Mouse (Mus musculus): ENCODE results near the gene Cmpk1. TPM values are rescaled to one million over a fixed set of nuclear protein-coding genes. Genes with fewer than 3 reads are reported as not detected.

Gene Cmpk1
- polyA plus RNA-seq, 1 experiment: 51.4 TPM

DNA sequence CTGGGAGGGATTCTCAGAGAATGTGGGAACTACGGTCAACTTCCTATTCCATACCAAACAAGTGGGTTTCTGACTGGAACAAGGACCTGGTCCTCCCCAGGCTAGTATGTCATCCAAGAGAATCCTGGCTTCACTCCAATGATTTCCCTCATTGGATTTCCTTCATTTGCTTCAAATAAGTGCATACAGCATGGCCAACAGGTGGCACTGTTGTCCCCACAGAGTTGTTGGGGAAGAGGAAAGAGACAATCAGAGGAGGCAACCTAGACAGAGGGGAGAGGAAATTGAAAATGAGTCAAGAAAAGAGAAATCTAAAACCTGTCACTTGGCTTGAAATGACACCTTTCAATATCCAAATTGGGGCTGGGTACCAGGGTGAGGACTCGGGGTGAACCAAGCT is 70.0 kb downstream of the Cmpk1 start:
- TF ChIP-seq GATA1 (IDR thresholded peaks at IDR 0.05; ENCODE audit: low read length): no peak

DNA sequence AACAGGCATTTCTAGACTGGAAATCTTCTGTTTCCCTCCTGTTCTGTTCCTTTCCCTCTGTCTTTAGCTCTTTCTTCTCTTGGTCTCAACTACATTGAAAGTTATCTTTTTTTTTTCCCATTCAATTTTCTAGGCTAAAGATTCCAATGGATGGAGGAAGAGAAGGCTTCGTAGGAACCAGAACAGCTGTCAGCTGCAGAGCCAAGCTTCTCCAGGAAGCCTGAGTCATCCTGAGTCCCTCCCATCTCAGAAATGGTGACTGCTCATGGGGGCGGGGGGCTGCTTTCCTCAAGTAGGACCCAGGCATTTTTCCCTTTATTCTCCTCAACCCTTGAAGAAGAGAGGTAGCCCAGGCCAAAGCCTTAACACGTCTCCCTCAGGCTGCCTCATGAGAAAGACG is 71.0 kb downstream of the Cmpk1 start:
- TF ChIP-seq GATA1 (IDR thresholded peaks at IDR 0.05; ENCODE audit: low read length): no peak

GRCm38 (mm10) chr4:114913594-114913962 is 73.5 kb downstream of the Cmpk1 start:
- no peak for TF ChIP-seq GATA1 (IDR thresholded peaks at IDR 0.05; ENCODE audit: low read length)

GRCm38 (mm10) chr4:114912705-114913593 is 74.1 kb downstream of the Cmpk1 start:
- no peak for TF ChIP-seq GATA1 (IDR thresholded peaks at IDR 0.05; ENCODE audit: low read length)

- no peak for TF ChIP-seq GATA1 (IDR thresholded peaks at IDR 0.05; ENCODE audit: low read length)
These were observed 77.2 kb downstream of the Cmpk1 start for GRCm38 (mm10) chr4:114909602-114910484.

Other genes starting within 250 kb of the Cmpk1 start
- not detected in 2 replicates for gene Gm12830, start 165.5 kb downstream of the Cmpk1 start, polyA plus RNA-seq (2012)
- gene Foxd2, start 78.4 kb downstream of the Cmpk1 start, polyA plus RNA-seq (2012): 2.2 and 2.3 TPM in 2 replicates
- gene Foxe3, start 61.2 kb downstream of the Cmpk1 start, polyA plus RNA-seq (2012): not detected in 2 replicates
- 2.9 and 3.3 TPM in 2 replicates for gene Stil, start 12.9 kb upstream of the Cmpk1 start, polyA plus RNA-seq (2012)
- 212 and 260 TPM in 2 replicates for gene Tal1, start 69.2 kb upstream of the Cmpk1 start, polyA plus RNA-seq (2012)
- gene Pdzk1ip1, start 101.5 kb upstream of the Cmpk1 start, polyA plus RNA-seq (2012): not detected in 2 replicates
- gene Cyp4x1, start 147.0 kb upstream of the Cmpk1 start, polyA plus RNA-seq (2012): not detected in 2 replicates

Data from G1E-ER4 (cell line).